Mouse (Mus musculus): Measurements from ENCODE around the gene Gimd1.
A peak's percentile ranks its signal among the peaks of the same experiment; 100 is the strongest.

Gimd1 gene

GRCm38 (mm10) chr3:132629601-132630239 lies at the start of gene Gimd1:
Gene Gimd1, plus strand, starts transcription at chr3:132629820.
- no peak for DNase-seq (ENCODE audit: extremely low read depth, insufficient read length, low spot score)

- no peak for DNase-seq (ENCODE audit: extremely low read depth, insufficient read length, low spot score)
Measured at GRCm38 (mm10) chr3:132581198-132581597, 48.4 kb upstream of the Gimd1 start.

- no peak for DNase-seq (ENCODE audit: extremely low read depth, insufficient read length, low spot score)
Measured at GRCm38 (mm10) chr3:132582339-132582738, 47.3 kb upstream of the Gimd1 start.

- no peak for DNase-seq (ENCODE audit: extremely low read depth, insufficient read length, low spot score)
Measured at GRCm38 (mm10) chr3:132585122-132585972, 44.3 kb upstream of the Gimd1 start.

- no peak for DNase-seq (ENCODE audit: extremely low read depth, insufficient read length, low spot score)
Measured at GRCm38 (mm10) chr3:132588146-132588545, 41.5 kb upstream of the Gimd1 start.

GRCm38 (mm10) chr3:132590010-132590409 lies 39.6 kb upstream of the Gimd1 start:
- DNase-seq (ENCODE audit: extremely low read depth, insufficient read length, low spot score): no peak

GRCm38 (mm10) chr3:132590604-132591003 lies 39.0 kb upstream of the Gimd1 start:
- DNase-seq (ENCODE audit: extremely low read depth, insufficient read length, low spot score): no peak

- DNase-seq (ENCODE audit: extremely low read depth, insufficient read length, low spot score): no peak
Measured at GRCm38 (mm10) chr3:132628741-132629140, 879 bp upstream of the Gimd1 start.

GRCm38 (mm10) chr3:132633261-132633660 lies 3.6 kb downstream of the Gimd1 start:
- DNase-seq (ENCODE audit: extremely low read depth, insufficient read length, low spot score): no peak

GRCm38 (mm10) chr3:132637080-132637479 lies 7.5 kb downstream of the Gimd1 start:
- no peak for DNase-seq (ENCODE audit: extremely low read depth, insufficient read length, low spot score)

GRCm38 (mm10) chr3:132644071-132644470 lies 14.5 kb downstream of the Gimd1 start:
- no peak for DNase-seq (ENCODE audit: extremely low read depth, insufficient read length, low spot score)

- DNase-seq (ENCODE audit: extremely low read depth, insufficient read length, low spot score): no peak
Measured at GRCm38 (mm10) chr3:132646814-132647213, 17.2 kb downstream of the Gimd1 start.

- DNase-seq (ENCODE audit: extremely low read depth, insufficient read length, low spot score): no peak
Measured at GRCm38 (mm10) chr3:132649368-132649767, 19.7 kb downstream of the Gimd1 start.

- DNase-seq (ENCODE audit: extremely low read depth, insufficient read length, low spot score): no peak
Measured at GRCm38 (mm10) chr3:132650191-132650590, 20.6 kb downstream of the Gimd1 start.

GRCm38 (mm10) chr3:132651776-132652175 lies 22.2 kb downstream of the Gimd1 start:
- no peak for DNase-seq (ENCODE audit: extremely low read depth, insufficient read length, low spot score)

GRCm38 (mm10) chr3:132653959-132654358 lies 24.3 kb downstream of the Gimd1 start:
- no peak for DNase-seq (ENCODE audit: extremely low read depth, insufficient read length, low spot score)

GRCm38 (mm10) chr3:132655955-132656354 lies 26.3 kb downstream of the Gimd1 start:
- no peak for DNase-seq (ENCODE audit: extremely low read depth, insufficient read length, low spot score)

- DNase-seq (ENCODE audit: extremely low read depth, insufficient read length, low spot score): no peak
Measured at GRCm38 (mm10) chr3:132677494-132677893, 47.9 kb downstream of the Gimd1 start.

GRCm38 (mm10) chr3:132683447-132684230 lies 54.0 kb downstream of the Gimd1 start, which contains the start of gene Tbck:
Gene Tbck, plus strand, starts transcription at chr3:132684144.
- peak; percentile 91 for DNase-seq (ENCODE audit: extremely low read depth, insufficient read length, low spot score)

GRCm38 (mm10) chr3:132684231-132684928 lies 54.8 kb downstream of the Gimd1 start, which contains the start of gene Aimp1:
Gene Aimp1, minus strand, starts transcription at chr3:132684370.
- no peak for DNase-seq (ENCODE audit: extremely low read depth, insufficient read length, low spot score)
